Mouse (Mus musculus): ENCODE results near the gene Abcg4.
"Not testable (repeated sequence)": the region's sequence is repeated elsewhere in the genome, so short reads cannot be mapped to it uniquely, and the experiment has no call there.

The Abcg4 gene

GRCm38 (mm10) chr9:44288076-44288958 is at the start of gene Abcg4:
TSS of gene Abcg4 (minus strand) at chr9:44288615.
- no peak for DNase-seq

- no peak for DNase-seq
Measured at GRCm38 (mm10) chr9:44337436-44338169, 49.2 kb upstream of the Abcg4 start.

- no peak for DNase-seq
Measured at GRCm38 (mm10) chr9:44336964-44337363, 48.5 kb upstream of the Abcg4 start.

GRCm38 (mm10) chr9:44336513-44336912 is 48.1 kb upstream of the Abcg4 start:
- not testable (repeated sequence) for DNase-seq

GRCm38 (mm10) chr9:44336093-44336406 is 47.6 kb upstream of the Abcg4 start:
- DNase-seq = no peak

DNA sequence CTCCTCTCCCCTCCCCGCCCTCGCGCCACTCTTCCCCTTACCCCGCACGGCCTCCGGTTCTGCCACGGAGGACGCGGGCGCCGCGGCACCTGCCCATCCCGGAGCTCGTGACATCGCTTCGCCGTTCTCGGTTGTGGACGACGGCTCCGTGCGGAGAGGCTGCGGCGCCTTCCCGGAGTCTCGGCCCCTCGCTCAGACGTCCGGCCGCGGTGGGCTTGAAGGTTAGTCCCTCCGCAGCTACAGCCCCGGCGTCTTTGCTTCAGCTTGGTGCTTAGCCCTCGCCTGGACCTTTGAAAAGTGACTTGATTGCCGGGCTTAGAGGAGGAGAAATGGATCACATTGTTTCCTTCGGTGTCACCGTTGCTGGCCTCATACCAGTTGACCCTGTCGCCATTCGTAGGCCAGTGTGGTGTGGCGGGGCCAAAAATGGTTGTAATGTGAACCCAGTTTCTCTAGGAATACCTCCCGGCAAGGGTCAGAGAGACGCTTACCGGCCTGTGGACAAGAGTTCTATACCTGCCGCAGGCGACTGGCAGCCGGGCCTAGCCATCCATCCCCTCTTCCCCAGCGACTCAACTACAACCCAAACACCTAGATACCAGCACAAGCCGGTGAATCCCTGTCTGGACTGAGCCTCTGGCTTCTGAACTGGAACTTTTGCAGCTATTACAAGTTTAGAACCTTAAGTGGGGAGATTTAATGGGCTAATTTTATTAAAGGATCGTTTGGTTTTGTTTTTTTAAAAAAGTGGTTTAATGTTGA is 47.1 kb upstream of the Abcg4 start:
- DNase-seq = peak; percentile 49

DNA sequence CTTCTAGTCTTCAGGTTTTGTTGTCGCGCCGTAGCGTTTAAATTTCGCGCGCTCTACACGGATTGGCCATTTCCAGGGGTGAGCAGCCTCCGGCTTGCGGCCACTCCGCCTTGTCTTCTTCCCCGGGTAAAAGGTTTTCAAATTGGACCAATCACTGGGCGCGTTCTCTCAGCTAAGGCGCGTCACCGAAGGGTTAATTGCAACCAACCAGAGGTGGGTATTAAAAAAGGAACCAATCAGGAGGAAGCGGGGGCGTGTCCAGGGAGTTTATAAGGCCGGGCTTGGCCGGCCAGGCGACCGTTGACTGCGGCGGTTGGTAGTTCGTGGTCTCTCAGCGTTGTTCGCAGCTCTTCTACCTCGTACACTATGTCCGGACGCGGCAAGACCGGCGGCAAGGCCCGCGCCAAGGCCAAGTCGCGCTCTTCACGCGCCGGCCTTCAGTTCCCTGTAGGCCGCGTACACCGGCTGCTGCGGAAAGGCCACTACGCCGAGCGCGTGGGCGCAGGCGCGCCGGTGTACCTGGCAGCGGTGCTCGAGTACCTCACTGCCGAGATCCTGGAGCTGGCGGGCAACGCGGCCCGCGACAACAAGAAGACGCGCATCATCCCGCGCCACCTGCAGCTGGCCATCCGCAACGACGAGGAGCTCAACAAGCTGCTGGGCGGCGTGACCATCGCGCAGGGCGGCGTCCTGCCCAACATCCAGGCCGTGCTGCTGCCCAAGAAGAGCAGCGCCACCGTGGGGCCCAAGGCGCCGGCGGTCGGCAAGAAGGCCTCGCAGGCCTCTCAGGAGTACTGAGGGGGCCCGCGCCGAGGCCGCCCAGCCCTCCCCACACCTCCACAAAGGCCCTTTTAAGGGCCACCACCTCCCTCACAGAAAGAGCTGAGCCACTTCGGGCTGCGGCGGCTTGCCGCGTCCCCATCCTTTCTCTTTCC is 46.2 kb upstream of the Abcg4 start, which contains the start of gene H2afx:
Gene H2afx, plus strand, starts transcription at position 299 of the 935 bp plus-strand sequence.
- DNase-seq = peak; percentile 97

- no peak for DNase-seq
Measured at GRCm38 (mm10) chr9:44332918-44333638, 44.7 kb upstream of the Abcg4 start.

DNA sequence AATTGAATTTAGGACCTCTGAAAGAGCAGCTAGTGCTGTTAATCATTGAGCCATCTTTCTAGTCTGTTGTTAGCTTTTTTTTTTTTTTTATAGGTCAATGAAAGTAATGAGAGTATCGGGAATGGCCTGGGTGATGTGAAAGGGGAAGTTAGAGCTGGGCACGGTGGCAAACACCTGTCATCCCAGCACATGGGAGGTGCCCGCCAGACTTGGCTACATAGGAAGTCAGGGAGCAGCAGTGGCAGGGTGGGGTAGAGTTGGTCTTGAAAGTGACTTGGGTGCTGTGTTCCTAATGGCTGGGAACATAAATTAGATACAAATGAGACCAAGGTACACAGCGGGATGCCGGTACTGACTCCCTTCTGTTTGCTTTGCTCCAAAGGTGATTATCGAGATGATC is 42.3 kb upstream of the Abcg4 start:
- no peak for DNase-seq

GRCm38 (mm10) chr9:44327926-44328325 is 39.5 kb upstream of the Abcg4 start:
- no peak for DNase-seq

- DNase-seq = no peak
Measured at GRCm38 (mm10) chr9:44327064-44327711, 38.8 kb upstream of the Abcg4 start.

DNA sequence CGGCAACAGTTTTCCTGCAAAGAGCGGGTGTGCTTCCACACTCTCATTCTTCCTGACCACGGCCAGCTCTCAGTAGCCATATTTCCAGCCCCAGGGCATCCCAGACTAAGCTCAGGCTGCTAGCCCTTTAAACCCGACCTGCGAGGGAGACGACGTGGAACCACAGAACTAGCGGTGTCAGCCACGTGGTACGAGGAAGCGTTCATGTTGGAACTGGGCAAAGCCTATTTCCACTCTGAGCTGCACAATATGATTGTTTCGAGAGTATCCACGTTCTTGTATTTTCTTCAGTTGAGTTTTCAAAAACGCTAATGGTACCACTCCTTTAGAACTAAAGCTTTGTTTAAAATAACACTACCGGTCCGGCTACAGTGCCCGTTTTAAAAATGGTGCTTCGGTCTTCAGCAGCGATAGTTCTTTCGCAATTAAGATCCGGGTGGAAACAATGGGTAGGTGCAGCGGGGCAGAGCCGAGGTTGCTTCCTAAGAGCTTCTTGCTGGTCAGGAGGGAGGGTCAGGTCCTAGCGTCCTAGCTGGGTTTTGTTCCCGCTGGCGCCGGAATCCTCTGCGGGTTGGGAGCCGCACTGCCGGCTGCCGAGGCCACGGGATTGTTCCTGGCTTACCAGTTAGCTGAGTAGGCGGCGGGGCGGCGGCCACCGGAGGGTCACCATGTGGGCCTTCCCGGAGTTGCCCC is 38.1 kb upstream of the Abcg4 start:
- DNase-seq = peak; percentile 74

DNA sequence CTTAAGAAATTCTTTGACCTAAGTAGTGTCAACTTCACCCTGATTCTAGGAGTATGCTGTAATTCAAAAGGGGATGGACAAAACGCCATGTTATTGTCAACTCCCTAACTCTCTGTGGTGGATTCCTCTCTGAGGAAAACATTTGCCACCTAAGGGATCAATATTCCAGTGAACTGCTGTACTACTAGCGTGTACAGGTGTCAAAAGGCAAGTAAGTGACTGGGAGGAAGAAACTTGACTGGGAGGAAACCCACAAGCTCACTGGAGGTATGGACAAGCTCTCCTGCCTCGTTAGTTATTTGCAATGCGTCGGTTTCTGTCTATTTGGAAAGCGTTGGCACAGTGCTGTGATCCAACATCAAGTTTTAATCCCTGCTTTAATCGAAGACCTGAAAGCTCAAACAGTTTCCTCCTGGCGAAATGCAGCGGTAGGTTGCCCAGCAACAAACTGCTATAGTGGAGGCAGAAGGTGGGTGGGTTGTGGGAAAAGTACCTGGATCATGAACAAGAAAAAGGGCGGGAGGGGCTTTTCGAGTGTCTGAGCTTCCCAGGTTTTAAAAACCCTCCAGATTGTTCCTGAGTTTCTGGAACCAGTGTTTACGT is 37.5 kb upstream of the Abcg4 start, which contains the start of gene Dpagt1:
Gene Dpagt1, plus strand, starts transcription at position 252 of the 603 bp plus-strand sequence.
- no peak for DNase-seq

DNA sequence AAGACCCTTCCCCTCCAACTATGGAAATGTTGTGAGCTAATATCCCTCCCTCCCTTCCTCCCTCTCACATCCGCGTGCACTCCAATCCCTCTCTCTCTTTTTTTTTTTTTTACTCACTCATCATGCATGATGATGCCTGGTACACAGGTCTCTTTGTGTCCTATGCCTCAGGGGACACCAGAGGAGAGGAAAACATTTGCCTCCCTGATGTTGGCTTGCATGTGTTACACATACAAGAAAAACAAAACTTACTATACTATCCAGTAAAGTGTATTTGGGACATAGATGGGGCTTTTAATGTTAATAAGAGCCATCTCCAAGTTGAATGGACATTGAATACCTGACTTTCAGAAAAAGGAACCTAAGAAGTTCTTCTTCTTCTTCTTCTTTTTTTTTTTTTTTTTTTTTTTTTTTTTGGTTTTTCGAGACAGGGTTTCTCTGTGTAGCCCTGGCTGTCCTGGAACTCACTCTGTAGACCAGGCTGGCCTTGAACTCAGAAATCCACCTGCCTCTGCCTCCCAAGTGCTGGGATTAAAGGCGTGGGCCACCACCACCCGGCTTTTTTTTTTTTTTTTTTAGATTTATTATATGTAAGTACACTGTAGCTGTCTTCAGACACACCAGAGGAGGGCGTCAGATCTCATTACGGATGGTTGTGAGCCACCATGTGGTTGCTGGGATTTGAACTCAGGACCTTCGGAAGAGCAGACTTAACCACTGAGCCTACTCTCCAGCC is 36.8 kb upstream of the Abcg4 start:
- DNase-seq = not testable (repeated sequence)

GRCm38 (mm10) chr9:44324147-44324546 is 35.7 kb upstream of the Abcg4 start:
- no peak for DNase-seq

GRCm38 (mm10) chr9:44323656-44324055 is 35.2 kb upstream of the Abcg4 start:
- DNase-seq = not testable (repeated sequence)

DNA sequence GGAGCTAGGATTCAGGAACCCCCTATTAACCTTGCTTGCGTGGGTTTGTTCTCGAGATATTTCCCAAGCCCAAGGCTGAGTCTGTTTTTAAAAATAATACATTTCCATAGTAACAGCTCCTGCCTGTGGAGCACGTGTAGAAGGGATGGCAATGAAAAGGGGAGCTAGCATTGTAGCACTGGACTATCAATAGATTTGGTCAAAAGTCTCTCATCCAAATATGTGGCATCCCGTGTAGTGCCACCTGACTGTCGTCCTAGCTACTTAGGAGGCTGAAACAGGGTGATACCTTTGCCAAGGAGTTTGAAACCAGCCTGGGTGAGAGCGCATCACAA is 32.4 kb upstream of the Abcg4 start:
- no peak for DNase-seq

DNA sequence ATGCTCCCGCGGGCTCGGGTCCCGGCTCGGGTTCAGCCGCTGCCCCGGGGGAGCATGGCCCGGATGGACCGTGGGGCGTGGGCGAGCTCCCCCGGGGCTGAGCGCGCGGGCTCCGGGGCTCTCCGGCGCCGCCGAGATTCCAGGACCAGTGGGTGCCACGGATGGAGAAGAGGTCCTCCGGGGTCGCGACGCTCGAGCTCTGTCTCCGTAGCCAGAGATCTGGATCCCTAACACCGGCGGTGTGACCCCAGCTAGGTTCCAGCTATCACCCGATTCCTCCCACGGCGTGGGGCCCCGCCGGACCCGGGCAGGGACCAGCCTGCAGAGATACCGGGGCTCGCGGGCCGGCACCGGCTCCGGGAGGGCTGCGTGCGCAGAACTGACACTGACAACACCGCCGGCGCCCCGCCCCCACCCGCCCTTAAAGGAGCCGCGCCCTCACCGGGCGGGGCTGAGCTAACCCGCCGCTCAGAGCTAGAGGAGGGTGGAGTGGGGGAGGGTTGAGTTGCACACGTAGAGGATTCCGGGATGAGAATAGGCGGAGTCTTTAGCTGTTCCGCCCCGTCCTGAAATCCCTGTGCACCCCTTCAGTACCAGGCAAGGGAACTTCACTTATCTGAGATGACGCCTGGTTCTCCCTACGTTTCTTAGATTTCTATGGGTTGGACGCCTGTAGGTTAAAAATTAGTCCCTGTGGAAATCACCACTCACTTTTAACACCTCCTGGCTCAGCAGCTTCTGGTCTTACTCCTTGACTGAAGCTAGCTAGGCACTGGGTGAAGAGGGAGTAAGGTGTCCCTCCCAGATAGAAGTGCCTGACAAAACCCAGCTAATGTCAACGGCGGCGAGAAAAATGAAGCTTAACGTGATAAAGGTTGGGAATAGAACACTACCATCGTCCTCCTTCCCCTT is 31.7 kb upstream of the Abcg4 start, which contains the start of gene C2cd2l:
Gene C2cd2l, minus strand, starts transcription at position 399 of the 912 bp plus-strand sequence.
- DNase-seq = peak; percentile 90

Measured in thymus, postnatal 4 days (tissue).